Mouse (Mus musculus): ENCODE results near the gene Fmo2. TPM values are rescaled to one million over a fixed set of nuclear protein-coding genes. Genes with fewer than 3 reads are reported as not detected.

Fmo2 gene
- total and polyA plus RNA-seq, 3 experiments = not detected

DNA sequence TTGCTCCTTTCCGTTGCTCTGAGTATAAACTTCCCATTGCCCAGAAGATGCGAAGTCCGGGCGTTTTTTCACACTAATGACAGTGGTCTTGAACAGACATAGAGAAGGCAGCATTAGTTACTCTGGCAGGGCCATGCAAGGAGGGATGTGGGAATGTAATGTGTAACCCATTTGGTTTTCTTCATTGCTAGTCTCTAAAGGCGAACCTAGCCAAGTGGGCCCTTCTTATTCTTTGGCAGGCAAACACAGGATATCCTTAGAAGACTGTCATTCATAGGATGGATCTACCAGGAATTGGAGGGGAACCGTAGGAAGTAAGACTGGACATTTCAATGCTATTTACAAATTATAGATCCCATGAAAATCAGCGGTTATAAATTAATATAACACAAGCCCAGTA lies 10.9 kb downstream of the Fmo2 start:
- no peaks in the 10 kb centered on the region for H3K79me2 ChIP-seq (ENCODE audit: control insufficient read depth, insufficient read depth, low read length, poor library complexity)
- no peaks in the 10 kb centered on the region for H3K9me3 ChIP-seq (replicated peaks; ENCODE audit: insufficient read depth, low read length)
- no peak for DNase-seq (ENCODE audit: low read depth, low spot score)
- no peaks in the 10 kb centered on the region for H3K4me1 ChIP-seq (ENCODE audit: control insufficient read depth in 1 of 2, insufficient read depth in 2 of 2, low read length in 2 of 2)
- TF ChIP-seq TAL1 (IDR thresholded peaks at IDR 0.05; ENCODE audit: low read length) = no peak
- no peak for TF ChIP-seq USF1 (IDR thresholded peaks at IDR 0.05; ENCODE audit: low read depth, low read length)
- TF ChIP-seq MEF2A (IDR thresholded peaks at IDR 0.05; ENCODE audit: extremely low read depth, insufficient replicate concordance, low read depth, low read length, poor library complexity, severe bottlenecking) = no peak
- no peak for TF ChIP-seq POLR2AphosphoS5 (IDR thresholded peaks at IDR 0.05; ENCODE audit: borderline replicate concordance, low read depth, low read length)
- no peak for TF ChIP-seq ZNF384 (IDR thresholded peaks at IDR 0.05; ENCODE audit: low read depth, low read length)
- no peak for TF ChIP-seq KAT2A (conservative IDR thresholded peaks at IDR 0.05; ENCODE audit: low read depth, low read length)
- TF ChIP-seq RAD21 (IDR thresholded peaks at IDR 0.05; ENCODE audit: low read depth, low read length) = no peak
- TF ChIP-seq TBP (IDR thresholded peaks at IDR 0.05; ENCODE audit: low read depth, low read length) = no peak
- TF ChIP-seq HCFC1 (IDR thresholded peaks at IDR 0.05; ENCODE audit: low read depth, low read length) = no peak
- no peak for TF ChIP-seq MAZ (IDR thresholded peaks at IDR 0.05; ENCODE audit: low read depth, low read length)
- H3K27me3 ChIP-seq (ENCODE audit: control insufficient read depth in 1 of 2, insufficient read depth in 2 of 2, low read length in 2 of 2) = no peaks in the 10 kb centered on the region
- H3K9ac ChIP-seq (ENCODE audit: control insufficient read depth, low read depth, low read length, poor library complexity, severe bottlenecking) = no peak overlapping the region
- no peak overlapping the region for H3K27ac ChIP-seq (ENCODE audit: control insufficient read depth, low read depth, low read length)
- H3K36me3 ChIP-seq (ENCODE audit: control insufficient read depth in 1 of 2, insufficient read depth in 2 of 2, low read length in 2 of 2) = no peaks in the 10 kb centered on the region
- no peak overlapping the region for H3K4me3 ChIP-seq (ENCODE audit: control insufficient read depth in 1 of 2, insufficient read depth in 1 of 2, low read depth in 2 of 2, low read length in 2 of 2)

GRCm38 (mm10) chr1:162886138-162886816 lies 12.2 kb downstream of the Fmo2 start:
- Histone ChIP-seq H3K36me3 (ENCODE audit: control insufficient read depth in 1 of 2, insufficient read depth in 2 of 2, low read length in 2 of 2) (no peaks in the 10 kb centered on the region), H3K4me1 (ENCODE audit: control insufficient read depth in 1 of 2, insufficient read depth in 2 of 2, low read length in 2 of 2) (no peaks in the 10 kb centered on the region), H3K79me2 (ENCODE audit: control insufficient read depth, insufficient read depth, low read length, poor library complexity) (no peaks in the 10 kb centered on the region), H3K9me3 (replicated peaks; ENCODE audit: insufficient read depth, low read length) (no peaks in the 10 kb centered on the region), H3K4me3 (ENCODE audit: control insufficient read depth in 1 of 2, insufficient read depth in 1 of 2, low read depth in 2 of 2, low read length in 2 of 2) (no peak overlapping the region), H3K9ac (ENCODE audit: control insufficient read depth, low read depth, low read length, poor library complexity, severe bottlenecking) (no peak overlapping the region), H3K27ac (ENCODE audit: control insufficient read depth, low read depth, low read length) (no peak overlapping the region), H3K27me3 (ENCODE audit: control insufficient read depth in 1 of 2, insufficient read depth in 2 of 2, low read length in 2 of 2) (no peaks in the 10 kb centered on the region)
- no peak for DNase-seq (ENCODE audit: low read depth, low spot score)
- no peak for TF ChIP-seq MEF2A (IDR thresholded peaks at IDR 0.05; ENCODE audit: extremely low read depth, insufficient replicate concordance, low read depth, low read length, poor library complexity, severe bottlenecking)
- TF ChIP-seq RCOR1 (IDR thresholded peaks at IDR 0.05; ENCODE audit: low read depth, low read length) = no peak
- no peak for TF ChIP-seq MXI1 (IDR thresholded peaks at IDR 0.05; ENCODE audit: low read depth, low read length)
- no peak for TF ChIP-seq SMC3 (IDR thresholded peaks at IDR 0.05; ENCODE audit: low read depth, low read length)
- no peak for TF ChIP-seq CHD1 (IDR thresholded peaks at IDR 0.05; ENCODE audit: low read depth, low read length)
- TF ChIP-seq ETS1 (IDR thresholded peaks at IDR 0.05; ENCODE audit: low read depth, low read length) = no peak
- no peak for TF ChIP-seq TBP (IDR thresholded peaks at IDR 0.05; ENCODE audit: low read depth, low read length)
- no peak for TF ChIP-seq MAZ (IDR thresholded peaks at IDR 0.05; ENCODE audit: low read depth, low read length)
- no peak for TF ChIP-seq ZC3H11A (IDR thresholded peaks at IDR 0.05; ENCODE audit: low read depth, low read length)
- no peak for TF ChIP-seq GATA1 (IDR thresholded peaks at IDR 0.05; ENCODE audit: low read depth, low read length)
- TF ChIP-seq NRF1 (IDR thresholded peaks at IDR 0.05; ENCODE audit: insufficient read depth, low read depth, low read length, poor library complexity, severe bottlenecking) = no peak
- no peak for TF ChIP-seq POLR2A (IDR thresholded peaks at IDR 0.05; ENCODE audit: control insufficient read depth in 1 of 2, insufficient read depth in 1 of 2, low read depth in 1 of 2, low read length in 2 of 2, poor library complexity in 1 of 2)
- no peak for TF ChIP-seq MYB (IDR thresholded peaks at IDR 0.05; ENCODE audit: low read depth, low read length)
- TF ChIP-seq ZKSCAN1 (IDR thresholded peaks at IDR 0.05; ENCODE audit: low read depth, low read length) = no peak
- TF ChIP-seq MAX (IDR thresholded peaks at IDR 0.05; ENCODE audit: low read length) = no peak
- TF ChIP-seq KAT2A (conservative IDR thresholded peaks at IDR 0.05; ENCODE audit: low read depth, low read length) = no peak

All from MEL (cell line).